Mouse (Mus musculus) liver, adult 2 months (tissue): ENCODE measurements around the gene Zfp382. TPM values are rescaled to one million over a fixed set of nuclear protein-coding genes. Genes with fewer than 3 reads are reported as not detected.

Experiments used
- DNase-seq: peaks from one replicate; pipeline ENCODE4 v3.0.0-alpha.2; 2011; ENCODE audit warnings: low read depth, low spot score; ENCODE audit errors: extremely low read depth
- H3K27ac ChIP-seq: fragments of 200-500 bp; replicated peaks from 2 replicates; pipeline ENCODE4 v1.5.1; 2012; ENCODE audit warnings: low read depth, mild to moderate bottlenecking, control low read depth, inconsistent platforms, low read length; ENCODE audit not compliant: insufficient read depth
- H3K27me3 ChIP-seq: fragments of 200-500 bp; 2 replicates; pipeline ENCODE4 v1.6.1; 2012; ENCODE audit warnings: mild to moderate bottlenecking, moderate library complexity, low read length, inconsistent platforms; ENCODE audit not compliant: control insufficient read depth, insufficient read depth
- H3K36me3 ChIP-seq: fragments of 200-500 bp; 2 replicates; pipeline ENCODE4 v1.6.1; 2012; ENCODE audit warnings: low read length, inconsistent platforms; ENCODE audit not compliant: control insufficient read depth, insufficient read depth
- H3K4me1 ChIP-seq: fragments of 200-500 bp; 2 replicates; pipeline ENCODE4 v1.6.1; 2011; ENCODE audit warnings: low read length; ENCODE audit not compliant: control insufficient read depth, insufficient read depth
- H3K4me3 ChIP-seq: fragments of 200-500 bp; 2 replicates; pipeline ENCODE4 v1.5.1; 2011; ENCODE audit warnings: low read depth, mild to moderate bottlenecking, control low read depth, low read length, moderate library complexity; ENCODE audit not compliant: insufficient read depth
- H3K79me2 ChIP-seq: fragments of 200-500 bp; 2 replicates; pipeline ENCODE4 v1.6.1; 2012; ENCODE audit warnings: inconsistent platforms, mild to moderate bottlenecking, low read length, moderate library complexity; ENCODE audit not compliant: control insufficient read depth, insufficient read depth
- H3K9ac ChIP-seq: fragments of 200-500 bp; 2 replicates; pipeline ENCODE4 v1.6.1; 2012; ENCODE audit warnings: low read depth, mild to moderate bottlenecking, control low read depth, inconsistent platforms, low read length
- CTCF ChIP-seq: fragments of 200-500 bp; IDR thresholded peaks from 2 replicates; pipeline ENCODE4 v1.5.1; 2011; ENCODE audit warnings: low read depth, low read length, control low read depth
- POLR2A ChIP-seq: fragments of 200-500 bp; IDR thresholded peaks from 2 replicates; pipeline ENCODE4 v1.6.1; 2011; ENCODE audit warnings: low read length, control low read depth; ENCODE audit not compliant: insufficient read depth; ENCODE audit errors: extremely low read depth
- WGBS: fragments of 180-500 bp; shearing (Covaris S2); methylation state at CpG from one replicate; pipeline ENCODE4 v1.1.7; 2018; 5-methylcytosine and 5-hydroxymethylcytosine counted together
- polyA plus RNA-seq: library from polyadenylated mRNA; depleted of rRNA; stranded (reverse); fragments of >200 nt; gene quantifications from 2 replicates; pipeline ENCODE4 v1.2.3, GENCODE M21; 2012
- total RNA-seq: library from RNA; depleted of rRNA; stranded (reverse); fragments of >200 nt; gene quantifications from 2 replicates; pipeline ENCODE4 v1.2.3, GENCODE M21; 2014

Zfp382 gene
- total and polyA plus RNA-seq, 2 experiments, result 0.07 to 0.74 TPM

- Histone ChIP-seq H3K4me3 (peak overlapping the region; percentile 27), H3K9ac (no peak overlapping the region), H3K4me1 (peaks cover 7% of the 10 kb centered on the region; the same call in 1 of the 2 replicates), H3K27ac (peak overlapping the region; percentile 8), H3K79me2 (peaks cover 3% of the 10 kb centered on the region; the same call in 1 of the 2 replicates), H3K36me3 (no peaks in the 10 kb centered on the region), H3K27me3 (no peaks in the 10 kb centered on the region)
- 5% methylated on average over 9 of the region's 9 CpGs for WGBS
- peak; percentile 56 for DNase-seq
- TF ChIP-seq POLR2A, result no peak
- no peak for TF ChIP-seq CTCF
These were observed 30.7 kb upstream of the Zfp382 start for GRCm38 (mm10) chr7:30090970-30091585.

- no peak for DNase-seq
- TF ChIP-seq POLR2A (no peak), CTCF (no peak)
These were observed 29.1 kb upstream of the Zfp382 start for GRCm38 (mm10) chr7:30092666-30093065.

DNA sequence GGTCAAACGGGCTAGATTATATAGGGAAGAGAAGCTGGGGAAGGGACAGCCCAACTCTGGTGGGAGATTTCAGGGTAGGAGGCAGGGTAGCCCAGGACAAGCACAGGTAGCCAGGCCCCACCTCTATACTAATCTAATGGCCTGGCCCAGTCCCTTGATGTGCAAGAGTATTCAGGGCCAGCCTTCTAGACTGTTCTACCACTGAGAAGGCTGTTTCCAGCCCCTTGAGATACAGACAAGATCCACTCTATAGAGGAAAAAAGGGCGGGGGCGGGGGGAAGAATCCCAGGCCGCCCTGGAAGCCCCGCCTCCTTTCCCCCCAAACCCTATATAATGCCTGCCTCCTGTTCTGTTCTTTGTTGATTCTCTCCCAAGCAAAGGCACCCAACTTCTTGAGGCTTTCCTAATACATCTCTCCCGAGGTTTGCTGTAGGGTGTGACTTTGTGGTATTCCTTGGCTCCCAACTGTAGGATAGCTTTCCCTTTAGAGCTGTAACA lies 27.8 kb upstream of the Zfp382 start:
- no peaks in the 10 kb centered on the region for H3K36me3 ChIP-seq
- peaks cover 12% of the 10 kb centered on the region; the same call in 1 of the 2 replicates for H3K79me2 ChIP-seq
- no peak for TF ChIP-seq CTCF
- no peak for TF ChIP-seq POLR2A
- peaks cover 8% of the 10 kb centered on the region; the same call in 1 of the 2 replicates for H3K4me1 ChIP-seq
- no peak for DNase-seq
- H3K9ac ChIP-seq, result peak overlapping the region; percentile 48
- H3K27ac ChIP-seq, result peak overlapping the region; percentile 50; the same call in 1 of the 2 replicates
- 77% methylated on average over 6 of the region's 6 CpGs for WGBS
- H3K27me3 ChIP-seq, result no peaks in the 10 kb centered on the region
- H3K4me3 ChIP-seq, result peak overlapping the region; percentile 40

More at GRCm38 (mm10) chr7:30092666-30093065, 29.1 kb upstream of the Zfp382 start:
- Histone ChIP-seq H3K4me1 (peaks cover 8% of the 10 kb centered on the region; the same call in 1 of the 2 replicates), H3K9ac (no peak overlapping the region), H3K36me3 (no peaks in the 10 kb centered on the region), H3K27ac (no peak overlapping the region), H3K4me3 (no peak overlapping the region), H3K27me3 (no peaks in the 10 kb centered on the region), H3K79me2 (peaks cover 8% of the 10 kb centered on the region; the same call in 1 of the 2 replicates)
- 88% methylated on average over 9 of the region's 9 CpGs for WGBS

DNA sequence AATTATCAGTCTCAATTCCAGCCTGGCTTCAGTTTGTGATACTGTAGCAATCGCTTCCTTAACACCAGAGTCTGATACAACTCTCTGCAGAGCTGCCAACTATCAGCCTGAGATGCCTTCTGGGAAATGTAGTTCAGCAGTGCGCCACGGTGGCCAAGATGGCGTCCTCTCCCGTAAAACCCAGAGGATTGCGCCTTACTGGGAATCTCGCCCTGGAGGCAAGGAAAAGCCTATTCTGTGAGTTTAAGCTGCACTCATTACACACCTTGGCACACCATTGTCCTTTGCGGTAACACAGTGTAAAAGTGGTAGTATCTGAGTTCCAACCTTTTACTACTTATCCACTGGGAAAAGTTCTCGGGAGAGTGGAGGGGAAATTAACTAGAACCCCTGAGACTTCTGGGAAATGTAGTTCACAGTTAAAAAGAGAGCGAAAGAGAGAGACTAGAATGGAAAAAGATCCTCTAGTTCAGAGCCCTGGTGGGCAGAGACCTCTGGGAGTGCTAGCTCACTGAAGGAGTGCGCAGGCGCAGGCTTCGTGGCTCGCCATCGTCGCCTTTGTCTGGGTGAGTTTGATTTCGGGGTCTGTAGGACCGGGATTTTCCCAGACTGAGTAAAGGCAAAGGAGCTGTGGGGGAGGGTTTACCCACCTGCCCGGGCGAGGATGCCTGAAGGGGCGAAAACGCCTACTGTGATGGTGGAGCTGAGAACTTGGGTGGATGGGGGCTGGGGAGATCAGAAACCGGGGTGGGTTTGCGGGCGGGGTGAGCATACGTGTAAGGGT lies 26.9 kb upstream of the Zfp382 start, which contains the start of gene Zfp260:
TSS of gene Zfp260 (plus strand) at position 132 of the 784 bp plus-strand sequence.
- H3K4me3 ChIP-seq, result peak within 1 kb of the TSS; percentile 72
- peaks cover 5% of the 10 kb centered on the region; the same call in 1 of the 2 replicates for H3K4me1 ChIP-seq
- peak; percentile 95 for DNase-seq
- peak within 1 kb of the TSS; percentile 81 for H3K9ac ChIP-seq
- WGBS, result under 1% methylated on average over 26 of the region's 26 CpGs
- no peaks in the 10 kb centered on the region for H3K27me3 ChIP-seq
- H3K27ac ChIP-seq, result peak within 1 kb of the TSS; percentile 92
- H3K79me2 ChIP-seq, result peaks cover 12% of the 10 kb centered on the region; the same call in 1 of the 2 replicates
- TF ChIP-seq POLR2A (0 out of 2 replicates have a peak, but pooled peaks have one; percentile 51), CTCF (no peak)
- peaks cover 4% of the 10 kb centered on the region; the same call in 1 of the 2 replicates for H3K36me3 ChIP-seq

- Histone ChIP-seq H3K36me3 (peaks cover 9% of the 10 kb centered on the region; the same call in 1 of the 2 replicates), H3K4me3 (peak overlapping the region; percentile 72; the same call in 1 of the 2 replicates), H3K79me2 (peaks cover 12% of the 10 kb centered on the region; the same call in 1 of the 2 replicates), H3K9ac (no peak overlapping the region; the same call in 1 of the 2 replicates), H3K27me3 (no peaks in the 10 kb centered on the region), H3K4me1 (peaks cover 7% of the 10 kb centered on the region; the same call in 1 of the 2 replicates), H3K27ac (no peak overlapping the region)
- 4% methylated on average over 5 of the region's 5 CpGs for WGBS
- TF ChIP-seq POLR2A, result no peak
- no peak for TF ChIP-seq CTCF
- DNase-seq, result peak; percentile 19
These were observed 26.1 kb upstream of the Zfp382 start for GRCm38 (mm10) chr7:30095551-30096125.
